Comparison of ENCODE assay signal across 21 mouse cellular contexts in genomic region chr13:112492285-112492678, GRCm38 (mm10). TPM values are rescaled to one million over a fixed set of nuclear protein-coding genes. Genes with fewer than 3 reads are reported as not detected.
DNase-seq lines count a peak whose midpoint lies in the region; ATAC-seq and TF ChIP-seq lines count a peak whose summit lies in the region.
"Had no signal": no experiment of that assay in that cellular context is flagged by ENCODE, and none has a peak within 500 bp of the region (broad histone marks: within the 10 kb centered on the region; RNA-seq: fewer than 3 reads in every experiment).

No protein-coding gene starts in this region.

- ATAC-seq in heart, embryonic 11.5 days (replicated peaks; ENCODE audit: insufficient number of reproducible peaks, low FRiP score, low TSS enrichment), result peak; percentile 78
- ATAC-seq: activated CD4-positive, CD25-positive, alpha-beta regulatory T cell, adult 4 months; Patski had no signal

- no peak overlapping the region for H3K9ac ChIP-seq in heart, adult 2 months (ENCODE audit: low read depth, low read length)
- no peak overlapping the region for H3K9ac ChIP-seq in heart, embryonic 11.5 days (ENCODE audit: low read depth, low read length)

- intact Hi-C loops in heart, postnatal 10 days (cut with DNase I), result no loop called here
- intact Hi-C loops in heart, adult 2 months (cut with DNase I), result no loop called here
- intact Hi-C loops in heart, postnatal 36 days (cut with DNase I), result no loop called here

- H3K79me2 ChIP-seq in heart, adult 2 months (replicated peaks; ENCODE audit: control insufficient read depth, insufficient read depth, low read length), result no peaks in the 10 kb centered on the region

- peaks cover 10% of the 10 kb centered on the region; the same call in 1 of the 2 replicates for H3K4me1 ChIP-seq in heart, embryonic 10.5 days
- H3K4me1 ChIP-seq in heart, adult 2 months (ENCODE audit: control insufficient read depth, insufficient read depth, low read length), result no peaks in the 10 kb centered on the region
- H3K4me1 ChIP-seq in heart, embryonic 11.5 days (ENCODE audit: control insufficient read depth, insufficient read depth, low read length), result peaks cover 4% of the 10 kb centered on the region; the same call in 1 of the 2 replicates
- H3K4me1 ChIP-seq in limb, embryonic 10.5 days, result peaks cover 4% of the 10 kb centered on the region

- WGBS in heart, embryonic 10.5 days, result 33% methylated on average over 1 of the region's 1 CpGs
- WGBS in heart, adult 2 months, result 59% methylated on average over 1 of the region's 1 CpGs
- 32% methylated on average over 1 of the region's 1 CpGs for WGBS in heart, embryonic 11.5 days (ENCODE audit: insufficient replicate concordance)
- 76% methylated on average over 1 of the region's 1 CpGs for WGBS in limb, embryonic 10.5 days

- no peaks in the 10 kb centered on the region for H3K9me3 ChIP-seq in heart, embryonic 10.5 days
- no peaks in the 10 kb centered on the region for H3K9me3 ChIP-seq in heart, embryonic 11.5 days (replicated peaks; ENCODE audit: control insufficient read depth, low read length)
- no peaks in the 10 kb centered on the region for H3K9me3 ChIP-seq in limb, embryonic 10.5 days (replicated peaks)
- H3K9me3 ChIP-seq: G1E had no signal

- no peak overlapping the region for H3K4me2 ChIP-seq in heart, embryonic 11.5 days

- no peak for TF ChIP-seq CTCF in heart, adult 2 months (IDR thresholded peaks at IDR 0.05)

- TF ChIP-seq POLR2A in heart, adult 2 months (IDR thresholded peaks at IDR 0.05; ENCODE audit: insufficient read depth, low read depth, low read length), result no peak

- peak; percentile 29 for DNase-seq in heart, adult 11 months
- no peak for DNase-seq in heart, postnatal 10 days
- peak; percentile 83 for DNase-seq in heart, embryonic 10.5 days (ENCODE audit: low spot score)
- no peak for DNase-seq in heart, adult 2 months
- DNase-seq in heart, postnatal 36 days, result no peak
- peak; percentile 2 for DNase-seq in limb, embryonic 10.5 days (ENCODE audit: low spot score)
- no peak for DNase-seq in frontal cortex, postnatal 25 days (ENCODE audit: low spot score in 2 of 2)
- DNase-seq: adrenal gland, adult 2 months; adrenal gland, adult 8-10 months; adrenal gland, postnatal 10 days; adrenal gland, postnatal 14 days; adrenal gland, postnatal 25 days; adrenal gland, postnatal 36 days; B cell, adult 2 months; cerebellum, adult 11 months; cerebellum, adult 11-12 months had no signal

- no peaks in the 10 kb centered on the region for H3K27me3 ChIP-seq in heart, embryonic 10.5 days (ENCODE audit: insufficient read depth, poor library complexity, severe bottlenecking)
- no peaks in the 10 kb centered on the region for H3K27me3 ChIP-seq in heart, adult 2 months (ENCODE audit: control insufficient read depth, insufficient read depth, low read length)
- no peaks in the 10 kb centered on the region for H3K27me3 ChIP-seq in heart, embryonic 11.5 days (ENCODE audit: control insufficient read depth, insufficient read depth, low read length)
- no peaks in the 10 kb centered on the region for H3K27me3 ChIP-seq in limb, embryonic 10.5 days (ENCODE audit: low read depth, poor library complexity, severe bottlenecking)
- H3K27me3 ChIP-seq: CH12.LX, Patski had no signal

- 0 out of 2 replicates have a peak overlapping the region, but pooled peaks have one; percentile 56 for H3K27ac ChIP-seq in heart, embryonic 10.5 days
- no peak overlapping the region for H3K27ac ChIP-seq in heart, adult 2 months
- H3K27ac ChIP-seq in heart, embryonic 11.5 days (ENCODE audit: low read depth, low read length), result 0 out of 2 replicates have a peak overlapping the region, but pooled peaks have one; percentile 4
- no peak overlapping the region for H3K27ac ChIP-seq in limb, embryonic 10.5 days

- no peak for TF ChIP-seq EP300 in heart, adult 2 months (IDR thresholded peaks at IDR 0.05; ENCODE audit: insufficient read depth, low read depth, low read length)

- H3K36me3 ChIP-seq in heart, embryonic 10.5 days, result peaks cover 80% of the 10 kb centered on the region
- H3K36me3 ChIP-seq in heart, adult 2 months (ENCODE audit: control insufficient read depth, insufficient read depth, low read length), result peaks cover 4% of the 10 kb centered on the region
- H3K36me3 ChIP-seq in heart, embryonic 11.5 days (ENCODE audit: control insufficient read depth, insufficient read depth, low read length), result peaks cover 31% of the 10 kb centered on the region
- H3K36me3 ChIP-seq in limb, embryonic 10.5 days, result peaks cover 69% of the 10 kb centered on the region

- H3K4me3 ChIP-seq in heart, embryonic 10.5 days, result no peak overlapping the region
- H3K4me3 ChIP-seq in heart, adult 2 months, result no peak overlapping the region
- no peak overlapping the region for H3K4me3 ChIP-seq in heart, embryonic 11.5 days (ENCODE audit: low read depth, low read length)
- no peak overlapping the region for H3K4me3 ChIP-seq in limb, embryonic 10.5 days

RNA-seq across cellular contexts. Expression of gene Il6st, which starts 28.4 kb away (rescaled TPM):
- total RNA-seq in heart, postnatal 10 days (2021), result 100 to 1,000 TPM; 164 to 212 TPM
- 32.3 and 55.6 TPM in 2 replicates for polyA plus RNA-seq in heart, embryonic 10.5 days (2016; fragmentation: Nextera tagmentation; extraction: Ambion mirVana)
- 100 to 1,000 TPM; 204 to 256 TPM for total RNA-seq in heart, adult 2 months (2021)
- polyA plus RNA-seq in heart, adult 2 months (2012; rRNA removed), result 39.0 and 62.8 TPM in 2 replicates
- polyA plus RNA-seq in heart, embryonic 11.5 days (2014; fragmentation: Nextera tagmentation; extraction: Ambion mirVana), result 50.0 and 68.2 TPM in 2 replicates
- total RNA-seq in heart, postnatal 36 days (2021), result 100 to 1,000 TPM; 203 to 252 TPM
- polyA plus RNA-seq in limb, embryonic 10.5 days (2016; fragmentation: Nextera tagmentation; extraction: Ambion mirVana), result 16.1 and 21.3 TPM in 2 replicates

Comparison
In these comparisons a context has a peak if more than half of its experiments do, and no peak if none do; other contexts are left out.
1. DNase-seq: peak in heart, adult 11 months (single experiment), heart, embryonic 10.5 days (single experiment) and limb, embryonic 10.5 days (single experiment); none in heart, postnatal 10 days (0 of 2), heart, adult 2 months (0 of 2), heart, postnatal 36 days (0 of 2) and frontal cortex, postnatal 25 days (0 of 2).
2. H3K27ac ChIP-seq: peak in heart, embryonic 10.5 days (single experiment) and heart, embryonic 11.5 days (single experiment); none in heart, adult 2 months (single experiment) and limb, embryonic 10.5 days (single experiment).